Mouse (Mus musculus): ENCODE measurements around the gene Zfp580.
A peak's percentile ranks its signal among the peaks of the same experiment; 100 is the strongest.

Zfp580 gene

DNA sequence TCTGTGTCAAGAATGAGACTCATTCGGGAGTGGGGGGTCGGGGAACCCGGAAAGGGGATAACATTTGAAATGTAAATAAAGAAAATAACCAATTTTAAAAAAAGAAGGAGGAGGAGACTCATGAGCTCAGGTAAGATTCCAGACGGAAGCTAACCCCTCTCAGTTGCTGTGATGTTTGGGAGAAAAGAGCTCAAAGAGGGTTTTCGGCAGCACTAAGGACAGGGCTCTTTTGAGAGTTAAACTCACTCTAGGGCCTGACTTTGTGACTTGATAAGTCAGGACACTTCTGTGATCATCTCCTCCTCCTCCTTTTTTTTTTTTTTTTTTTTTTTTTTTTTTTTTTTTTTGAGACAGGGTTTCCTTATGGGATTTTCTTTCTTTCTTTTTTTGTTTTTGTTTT is 12.4 kb upstream of the Zfp580 start:
- TF ChIP-seq POU5F1 (IDR thresholded peaks at IDR 0.05; ENCODE audit: borderline replicate concordance, low read length) (no peak), NANOG (IDR thresholded peaks at IDR 0.05; ENCODE audit: borderline replicate concordance, low read length) (no peak), CTCF (conservative IDR thresholded peaks at IDR 0.05; ENCODE audit: low read length) (no peak)
- Histone ChIP-seq H3K4me3 (replicated peaks; ENCODE audit: low read length) (peak overlapping the region; percentile 90), H3K36me3 (ENCODE audit: insufficient read depth, low read length) (peaks cover 4% of the 10 kb centered on the region; the same call in 1 of the 2 replicates), H3K4me1 (replicated peaks; ENCODE audit: low read depth, low read length) (peaks cover 28% of the 10 kb centered on the region), H3K27me3 (ENCODE audit: insufficient read depth, low read length) (peaks cover 12% of the 10 kb centered on the region; the same call in 1 of the 2 replicates), H3K9me3 (ENCODE audit: low read length) (no peaks in the 10 kb centered on the region)

DNA sequence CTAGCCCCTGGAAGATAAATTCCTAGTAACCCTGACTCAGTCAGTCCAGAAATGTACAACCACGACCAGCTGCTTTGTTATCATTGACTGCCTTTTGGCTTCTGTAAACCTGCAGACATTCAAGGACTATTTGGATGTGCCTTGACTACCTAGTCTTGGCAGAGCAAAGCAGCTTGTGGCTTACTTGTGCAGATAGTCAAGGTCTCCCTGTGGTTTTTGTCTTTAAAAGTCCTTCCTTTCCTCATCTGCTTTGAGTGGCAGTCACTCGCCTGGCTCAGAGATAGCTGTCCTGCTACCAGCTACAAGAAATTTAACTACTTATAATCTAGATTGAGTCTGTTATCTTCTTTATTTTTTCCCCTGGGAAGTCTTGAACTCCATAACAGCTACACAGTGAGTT is 6.4 kb upstream of the Zfp580 start:
- Histone ChIP-seq H3K4me3 (replicated peaks; ENCODE audit: low read length) (no peak overlapping the region), H3K36me3 (ENCODE audit: insufficient read depth, low read length) (peaks cover 4% of the 10 kb centered on the region; the same call in 1 of the 2 replicates), H3K4me1 (replicated peaks; ENCODE audit: low read depth, low read length) (peaks cover 6% of the 10 kb centered on the region), H3K9me3 (ENCODE audit: low read length) (no peaks in the 10 kb centered on the region), H3K27me3 (ENCODE audit: insufficient read depth, low read length) (0 out of 2 replicates have a peak, but pooled peaks cover 3% of the 10 kb centered on the region)
- TF ChIP-seq POU5F1 (IDR thresholded peaks at IDR 0.05; ENCODE audit: borderline replicate concordance, low read length) (no peak), CTCF (conservative IDR thresholded peaks at IDR 0.05; ENCODE audit: low read length) (no peak)

DNA sequence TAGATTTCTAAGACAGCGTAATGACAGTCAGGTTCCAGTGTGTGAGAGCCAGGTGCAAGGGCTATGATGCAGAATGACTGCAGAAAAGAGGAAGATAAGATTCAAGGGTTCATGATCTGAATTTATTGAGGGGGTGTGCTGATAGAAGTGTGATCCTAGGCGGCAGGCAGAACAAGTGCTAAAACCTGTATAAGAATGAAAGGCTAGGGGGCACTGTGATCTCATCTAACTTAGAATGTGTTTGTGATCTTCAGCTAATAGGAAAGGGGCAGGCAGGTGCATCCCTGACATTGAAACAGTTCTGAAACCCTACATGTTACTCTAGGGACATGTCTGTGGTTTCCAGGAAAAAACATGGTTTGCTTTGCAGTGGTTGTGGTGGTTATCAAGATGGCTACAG is 5.2 kb upstream of the Zfp580 start:
- Histone ChIP-seq H3K27me3 (ENCODE audit: insufficient read depth, low read length) (0 out of 2 replicates have a peak, but pooled peaks cover 6% of the 10 kb centered on the region), H3K4me1 (replicated peaks; ENCODE audit: low read depth, low read length) (peaks cover 14% of the 10 kb centered on the region), H3K4me3 (replicated peaks; ENCODE audit: low read length) (no peak overlapping the region), H3K36me3 (ENCODE audit: insufficient read depth, low read length) (peaks cover 4% of the 10 kb centered on the region; the same call in 1 of the 2 replicates), H3K9me3 (ENCODE audit: low read length) (no peaks in the 10 kb centered on the region)
- TF ChIP-seq CTCF (conservative IDR thresholded peaks at IDR 0.05; ENCODE audit: low read length) (peak; percentile 15; the same call in 1 of the 2 replicates), POU5F1 (IDR thresholded peaks at IDR 0.05; ENCODE audit: borderline replicate concordance, low read length) (no peak)

DNA sequence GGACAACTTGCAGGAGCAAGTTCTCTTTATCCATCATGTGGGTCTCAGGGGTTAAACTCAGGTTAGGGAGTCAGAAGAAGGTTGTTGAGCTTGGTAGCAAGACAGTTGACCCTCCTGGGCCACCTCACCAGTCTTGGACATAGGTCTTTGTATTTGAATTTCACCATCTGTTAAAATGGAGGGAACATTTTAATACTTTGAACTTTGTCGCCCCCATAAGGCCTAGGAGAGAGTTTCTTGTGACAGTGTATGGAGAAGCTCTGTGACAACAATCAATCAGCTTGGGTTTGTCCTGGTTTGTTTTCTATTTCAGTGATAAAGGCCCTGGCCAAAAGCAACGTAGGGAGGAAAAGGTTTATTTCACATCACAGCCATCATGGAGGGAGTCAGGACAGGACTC is 4.0 kb upstream of the Zfp580 start:
- Histone ChIP-seq H3K9me3 (ENCODE audit: low read length) (no peaks in the 10 kb centered on the region), H3K4me3 (replicated peaks; ENCODE audit: low read length) (no peak overlapping the region), H3K36me3 (ENCODE audit: insufficient read depth, low read length) (no peaks in the 10 kb centered on the region), H3K27me3 (ENCODE audit: insufficient read depth, low read length) (peaks cover 14% of the 10 kb centered on the region), H3K4me1 (replicated peaks; ENCODE audit: low read depth, low read length) (peaks cover 22% of the 10 kb centered on the region)
- TF ChIP-seq CTCF (conservative IDR thresholded peaks at IDR 0.05; ENCODE audit: low read length) (0 out of 2 replicates have a peak, but pooled peaks have one; percentile 7), NANOG (IDR thresholded peaks at IDR 0.05; ENCODE audit: borderline replicate concordance, low read length) (no peak)

DNA sequence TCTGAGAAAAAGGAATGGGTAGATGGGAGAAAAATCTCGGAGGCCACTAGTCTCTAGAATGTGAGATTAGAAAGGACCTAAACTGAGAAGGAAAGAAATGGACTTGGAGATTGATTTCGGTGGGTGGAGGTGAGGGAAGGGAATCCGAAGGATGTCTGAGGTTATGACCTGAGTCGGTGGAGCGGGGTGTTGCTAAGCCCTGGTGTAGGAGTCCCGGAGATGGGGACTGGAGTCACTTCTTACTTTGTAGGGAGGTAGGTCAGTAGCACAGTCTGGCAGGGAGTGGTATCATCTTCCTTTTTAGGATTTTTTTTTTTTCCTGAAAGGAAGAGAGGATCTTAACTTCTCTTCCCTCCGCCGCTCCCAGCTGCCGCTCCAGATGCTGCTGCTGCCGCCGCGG is 1.1 kb downstream of the Zfp580 start:
- H3K4me3 ChIP-seq (replicated peaks; ENCODE audit: low read length): peak overlapping the region; percentile 90
- no peaks in the 10 kb centered on the region for H3K36me3 ChIP-seq (ENCODE audit: insufficient read depth, low read length)
- H3K9me3 ChIP-seq (ENCODE audit: low read length): no peaks in the 10 kb centered on the region
- H3K4me1 ChIP-seq (replicated peaks; ENCODE audit: low read depth, low read length): peaks cover 54% of the 10 kb centered on the region
- H3K27me3 ChIP-seq (ENCODE audit: insufficient read depth, low read length): peaks cover 65% of the 10 kb centered on the region
- TF ChIP-seq CTCF (conservative IDR thresholded peaks at IDR 0.05; ENCODE audit: low read length) (no peak), NANOG (IDR thresholded peaks at IDR 0.05; ENCODE audit: borderline replicate concordance, low read length) (no peak)

DNA sequence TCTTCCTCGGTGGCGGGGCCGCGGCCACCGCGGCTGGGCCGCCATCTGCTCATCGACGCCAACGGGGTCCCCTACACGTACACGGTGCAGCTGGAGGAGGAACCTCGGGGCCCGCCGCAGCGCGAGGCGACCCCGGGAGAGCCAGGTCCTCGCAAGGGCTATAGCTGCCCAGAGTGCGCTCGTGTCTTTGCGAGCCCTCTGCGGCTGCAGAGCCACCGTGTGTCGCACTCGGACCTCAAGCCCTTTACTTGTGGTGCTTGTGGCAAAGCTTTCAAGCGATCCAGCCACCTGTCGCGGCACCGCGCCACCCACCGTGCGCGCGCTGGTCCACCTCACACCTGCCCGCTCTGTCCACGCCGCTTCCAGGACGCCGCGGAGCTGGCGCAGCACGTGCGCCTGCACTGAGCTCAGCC is 1.6 kb downstream of the Zfp580 start:
- Histone ChIP-seq H3K36me3 (ENCODE audit: insufficient read depth, low read length) (no peaks in the 10 kb centered on the region), H3K4me1 (replicated peaks; ENCODE audit: low read depth, low read length) (peaks cover 59% of the 10 kb centered on the region)

DNA sequence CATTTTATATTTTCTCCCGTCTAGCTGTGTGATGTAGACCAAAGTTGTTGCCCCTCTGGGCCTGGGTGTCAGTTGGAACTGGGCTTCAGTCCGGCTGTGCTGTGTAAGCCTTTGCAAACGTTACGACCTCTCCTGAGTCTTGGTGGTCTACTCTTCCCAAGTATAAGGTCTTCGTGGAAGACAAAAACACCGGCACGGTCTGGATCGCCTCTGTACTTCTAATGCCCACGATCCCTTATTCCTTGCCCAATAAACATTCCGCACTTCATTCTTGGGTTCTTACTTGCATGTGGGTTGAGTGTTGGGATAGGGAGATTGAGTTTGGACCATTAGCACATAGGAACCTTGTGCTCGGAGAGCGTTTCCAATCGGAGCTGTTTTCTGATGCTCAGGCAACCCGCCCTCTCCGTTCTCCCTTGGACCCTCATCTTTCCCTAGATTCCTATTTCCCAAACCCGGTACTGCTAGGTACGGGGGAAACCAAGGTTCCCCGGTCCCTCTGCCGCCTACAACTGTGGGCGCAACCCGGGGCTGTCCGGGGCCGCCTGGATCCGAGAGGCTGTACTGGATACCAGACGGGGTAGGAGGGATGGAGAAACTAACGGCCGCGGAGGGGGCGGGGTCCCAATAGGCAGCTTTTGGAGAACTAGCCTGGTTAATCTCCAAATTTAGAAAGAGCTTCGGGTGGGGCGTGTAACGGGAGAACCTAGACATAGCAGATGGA is 2.3 kb downstream of the Zfp580 start:
- Histone ChIP-seq H3K9me3 (ENCODE audit: low read length) (no peaks in the 10 kb centered on the region), H3K4me1 (replicated peaks; ENCODE audit: low read depth, low read length) (peaks cover 63% of the 10 kb centered on the region), H3K36me3 (ENCODE audit: insufficient read depth, low read length) (peaks cover under 1% of the 10 kb centered on the region; the same call in 1 of the 2 replicates), H3K27me3 (ENCODE audit: insufficient read depth, low read length) (peaks cover 77% of the 10 kb centered on the region), H3K4me3 (replicated peaks; ENCODE audit: low read length) (peak overlapping the region; percentile 90)
- TF ChIP-seq POU5F1 (IDR thresholded peaks at IDR 0.05; ENCODE audit: borderline replicate concordance, low read length) (no peak), CTCF (conservative IDR thresholded peaks at IDR 0.05; ENCODE audit: low read length) (no peak), NANOG (IDR thresholded peaks at IDR 0.05; ENCODE audit: borderline replicate concordance, low read length) (no peak)

More for the DNA sequence above, 1.6 kb downstream of the Zfp580 start:
- TF ChIP-seq POU5F1 (IDR thresholded peaks at IDR 0.05; ENCODE audit: borderline replicate concordance, low read length): no peak
- TF ChIP-seq CTCF (conservative IDR thresholded peaks at IDR 0.05; ENCODE audit: low read length): no peak
- no peak for TF ChIP-seq NANOG (IDR thresholded peaks at IDR 0.05; ENCODE audit: borderline replicate concordance, low read length)
- Histone ChIP-seq H3K9me3 (ENCODE audit: low read length) (no peaks in the 10 kb centered on the region), H3K27me3 (ENCODE audit: insufficient read depth, low read length) (peaks cover 70% of the 10 kb centered on the region), H3K4me3 (replicated peaks; ENCODE audit: low read length) (peak overlapping the region; percentile 90)

DNA sequence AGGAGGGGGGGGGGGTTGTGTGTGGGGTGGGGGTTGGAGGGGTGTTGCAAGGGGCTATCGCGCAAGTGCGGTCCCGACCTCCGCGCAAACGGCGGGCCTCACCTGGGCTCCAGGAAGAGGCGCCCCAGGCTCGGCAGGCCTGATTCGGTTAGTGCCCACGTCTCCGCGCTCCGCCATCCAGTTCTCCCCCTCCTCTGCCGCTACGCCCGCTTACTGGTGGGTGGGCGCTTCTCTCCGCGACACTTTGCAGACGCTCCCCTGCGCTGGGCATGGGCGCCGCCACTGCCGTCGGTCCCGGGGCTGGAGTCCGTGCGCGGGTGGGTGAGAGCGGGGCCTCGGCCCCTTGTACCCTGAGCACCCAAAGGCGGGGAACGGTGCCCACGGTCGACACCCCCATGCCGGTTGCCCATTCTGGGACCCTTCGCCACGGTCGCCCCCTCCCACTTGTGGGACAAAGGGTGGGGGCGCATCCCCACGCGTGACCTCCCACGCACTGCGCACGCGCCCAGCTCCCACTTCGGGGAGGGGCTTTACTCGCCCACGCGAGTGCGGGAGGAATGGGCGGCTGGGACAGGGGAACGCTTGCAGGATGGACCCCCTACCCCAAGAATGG is 5.4 kb downstream of the Zfp580 start:
- Histone ChIP-seq H3K36me3 (ENCODE audit: insufficient read depth, low read length) (peaks cover 14% of the 10 kb centered on the region; the same call in 1 of the 2 replicates), H3K9me3 (ENCODE audit: low read length) (no peaks in the 10 kb centered on the region), H3K4me1 (replicated peaks; ENCODE audit: low read depth, low read length) (peaks cover 70% of the 10 kb centered on the region), H3K27me3 (ENCODE audit: insufficient read depth, low read length) (peaks cover 73% of the 10 kb centered on the region), H3K4me3 (replicated peaks; ENCODE audit: low read length) (peak overlapping the region; percentile 84)
- no peak for TF ChIP-seq CTCF (conservative IDR thresholded peaks at IDR 0.05; ENCODE audit: low read length)
- no peak for TF ChIP-seq NANOG (IDR thresholded peaks at IDR 0.05; ENCODE audit: borderline replicate concordance, low read length)
- TF ChIP-seq POU5F1 (IDR thresholded peaks at IDR 0.05; ENCODE audit: borderline replicate concordance, low read length): no peak

All from E14TG2a.4 (cell line).